In the genomic region with DNA sequence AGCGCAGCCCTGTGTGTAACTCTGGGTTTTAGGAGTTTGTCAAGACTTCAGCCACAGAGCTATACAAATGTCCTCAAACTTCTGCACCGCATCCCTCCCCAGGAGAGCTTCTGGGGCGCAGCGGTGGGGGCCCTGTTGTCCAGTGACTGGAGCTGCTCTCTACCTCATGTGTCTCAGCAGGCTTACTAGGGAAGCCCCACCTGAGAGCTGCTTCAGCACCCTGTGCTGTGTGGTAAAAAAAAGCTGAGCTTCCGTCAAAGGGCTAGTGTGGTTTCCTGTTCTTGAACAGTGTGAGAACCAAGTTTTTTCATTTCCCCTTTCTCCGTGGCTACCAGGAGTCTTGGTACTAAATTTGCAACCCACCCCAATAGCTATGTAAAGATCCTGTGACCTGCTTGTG, we compare ENCODE assay signal across 9 mouse cellular contexts. TPM values are rescaled to one million over a fixed set of nuclear protein-coding genes. Genes with fewer than 3 reads are reported as not detected.
A peak's percentile ranks its signal among the peaks of the same experiment; 100 is the strongest.
DNase-seq lines count a peak whose midpoint lies in the region; ATAC-seq lines count a peak whose summit lies in the region.
"Had no signal": no experiment of that assay in that cellular context is flagged by ENCODE, and none has a peak within 500 bp of the region (broad histone marks: within the 10 kb centered on the region; RNA-seq: fewer than 3 reads in every experiment).

No protein-coding gene starts in this region.

- peak overlapping the region; percentile 88 for H3K4me2 ChIP-seq in liver, embryonic 13.5 days
- no peak overlapping the region for H3K4me2 ChIP-seq in stomach, embryonic 14.5 days (replicated peaks; ENCODE audit: low read depth, low read length)
- H3K4me2 ChIP-seq in hindbrain, embryonic 14.5 days (replicated peaks): no peak overlapping the region
- H3K4me2 ChIP-seq: neural tube, embryonic 13.5 days had no signal

- H3K27me3 ChIP-seq in liver, embryonic 13.5 days: no peaks in the 10 kb centered on the region
- H3K27me3 ChIP-seq in stomach, embryonic 14.5 days (ENCODE audit: control insufficient read depth, insufficient read depth, low read length): no peaks in the 10 kb centered on the region
- no peaks in the 10 kb centered on the region for H3K27me3 ChIP-seq in hindbrain, embryonic 14.5 days (ENCODE audit: control insufficient read depth, insufficient read depth, low read length)
- H3K27me3 ChIP-seq: neural tube, embryonic 13.5 days had no signal

- intact Hi-C loops in heart, postnatal 25 days (cut with DNase I): loop anchor here (10.0 kb wide), 1 partner anchor 185 kb away; the partner anchor contains the start of gene Zfp710
- intact Hi-C loops in left cerebral cortex, postnatal 10 days (cut with DNase I): no loop called here

- no peak for ATAC-seq in liver, embryonic 13.5 days (ENCODE audit: low read depth)
- no peak for ATAC-seq in stomach, embryonic 14.5 days (ENCODE audit: insufficient number of reproducible peaks, insufficient read depth, low FRiP score, low read depth)
- ATAC-seq in hindbrain, embryonic 14.5 days (ENCODE audit: low FRiP score): no peak

- peaks cover 98% of the 10 kb centered on the region for H3K4me1 ChIP-seq in liver, embryonic 13.5 days (replicated peaks)
- peaks cover 38% of the 10 kb centered on the region for H3K4me1 ChIP-seq in stomach, embryonic 14.5 days (ENCODE audit: control insufficient read depth, insufficient read depth, low read length)
- peaks cover 27% of the 10 kb centered on the region for H3K4me1 ChIP-seq in hindbrain, embryonic 14.5 days (replicated peaks; ENCODE audit: control insufficient read depth, insufficient read depth, low read length)

- H3K27ac ChIP-seq in liver, embryonic 13.5 days: peak overlapping the region; percentile 100
- H3K27ac ChIP-seq in stomach, embryonic 14.5 days (ENCODE audit: low read length): peak overlapping the region; percentile 87
- H3K27ac ChIP-seq in hindbrain, embryonic 14.5 days: no peak overlapping the region
- H3K27ac ChIP-seq: neural tube, embryonic 13.5 days had no signal

- DNase-seq in heart, adult 8-10 months (ENCODE audit: low spot score): peak; percentile 49
- no peak for DNase-seq in heart, postnatal 25 days (ENCODE audit: low spot score)
- DNase-seq in brain, adult 2 months (ENCODE audit: low read depth, low spot score): peak; percentile 43
- DNase-seq in liver, embryonic 13.5 days: no peak
- DNase-seq in ovary, postnatal 14 days (ENCODE audit: low spot score): no peak
- DNase-seq in left cerebral cortex, postnatal 10 days (ENCODE audit: extremely low spot score in 1 of 2, low spot score in 2 of 2): no peak
- no peak for DNase-seq in hindbrain, embryonic 14.5 days (ENCODE audit: low spot score)

- 13% methylated on average over 6 of the region's 6 CpGs for WGBS in liver, embryonic 13.5 days (ENCODE audit: insufficient replicate concordance)
- WGBS in stomach, embryonic 14.5 days: 72% methylated on average over 6 of the region's 6 CpGs
- 81% methylated on average over 6 of the region's 6 CpGs for WGBS in hindbrain, embryonic 14.5 days

- peaks cover 40% of the 10 kb centered on the region for H3K36me3 ChIP-seq in liver, embryonic 13.5 days
- H3K36me3 ChIP-seq in stomach, embryonic 14.5 days (ENCODE audit: control insufficient read depth, insufficient read depth, low read length): peaks cover 11% of the 10 kb centered on the region; the same call in 1 of the 2 replicates
- peaks cover 20% of the 10 kb centered on the region for H3K36me3 ChIP-seq in hindbrain, embryonic 14.5 days (replicated peaks; ENCODE audit: control insufficient read depth, insufficient read depth)

- peak overlapping the region; percentile 52 for H3K4me3 ChIP-seq in liver, embryonic 13.5 days (replicated peaks)
- H3K4me3 ChIP-seq in stomach, embryonic 14.5 days (ENCODE audit: low read depth, low read length): no peak overlapping the region
- H3K4me3 ChIP-seq in hindbrain, embryonic 14.5 days (replicated peaks; ENCODE audit: low read length): no peak overlapping the region
- H3K4me3 ChIP-seq: neural tube, embryonic 13.5 days had no signal

- no peaks in the 10 kb centered on the region for H3K9me3 ChIP-seq in liver, embryonic 13.5 days (replicated peaks)
- no peaks in the 10 kb centered on the region for H3K9me3 ChIP-seq in stomach, embryonic 14.5 days (ENCODE audit: control insufficient read depth, low read depth, low read length)
- no peaks in the 10 kb centered on the region for H3K9me3 ChIP-seq in hindbrain, embryonic 14.5 days (ENCODE audit: control insufficient read depth, low read length)
- H3K9me3 ChIP-seq: neural tube, embryonic 13.5 days had no signal

- H3K9ac ChIP-seq in liver, embryonic 13.5 days: peak overlapping the region; percentile 83
- H3K9ac ChIP-seq in stomach, embryonic 14.5 days (replicated peaks; ENCODE audit: low read depth, low read length): no peak overlapping the region
- no peak overlapping the region for H3K9ac ChIP-seq in hindbrain, embryonic 14.5 days
- H3K9ac ChIP-seq: neural tube, embryonic 13.5 days had no signal

RNA-seq across cellular contexts. Expression of gene Cib1, which starts 22.9 kb away (rescaled TPM):
- total RNA-seq in heart, adult 8-10 months (2022): 10 to 100 TPM; 12.7 to 19.1 (median 16.5) TPM
- 10 to 100 TPM; 14.1 to 18.0 TPM for total RNA-seq in heart, postnatal 25 days (2021)
- 91.0 and 102 TPM in 2 replicates for polyA plus RNA-seq in liver, embryonic 13.5 days (2015; fragmentation: Nextera tagmentation; extraction: Ambion mirVana)
- polyA plus RNA-seq in stomach, embryonic 14.5 days (2014; fragmentation: Nextera tagmentation; extraction: Ambion mirVana): 108 and 112 TPM in 2 replicates
- 10 to 100 TPM; 19.4 to 21.2 TPM for total RNA-seq in left cerebral cortex, postnatal 10 days (2021)
- polyA plus RNA-seq in hindbrain, embryonic 14.5 days (2014; fragmentation: Nextera tagmentation; extraction: Ambion mirVana): 29.8 and 41.1 TPM in 2 replicates

RNA-seq across cellular contexts. Expression of gene Gdpgp1, which starts 23.0 kb away (rescaled TPM):
- 1 to 10 TPM; 1.7 to 2.1 (median 2.0) TPM for total RNA-seq in heart, adult 8-10 months (2022)
- 1 to 10 TPM; 1.4 to 1.8 TPM for total RNA-seq in heart, postnatal 25 days (2021)
- polyA plus RNA-seq in liver, embryonic 13.5 days (2015; fragmentation: Nextera tagmentation; extraction: Ambion mirVana): 2.4 and 3.0 TPM in 2 replicates
- 5.0 and 5.6 TPM in 2 replicates for polyA plus RNA-seq in stomach, embryonic 14.5 days (2014; fragmentation: Nextera tagmentation; extraction: Ambion mirVana)
- total RNA-seq in left cerebral cortex, postnatal 10 days (2021): 1 to 10 TPM; 6.0 to 7.0 TPM
- 3.4 and 3.8 TPM in 2 replicates for polyA plus RNA-seq in hindbrain, embryonic 14.5 days (2014; fragmentation: Nextera tagmentation; extraction: Ambion mirVana)

RNA-seq across cellular contexts. Expression of gene Sema4b, which starts 23.0 kb away (rescaled TPM):
- total RNA-seq in heart, adult 8-10 months (2022): 10 to 100 TPM; 10.9 to 14.0 (median 11.7) TPM
- total RNA-seq in heart, postnatal 25 days (2021): 10 to 100 TPM; 11.0 to 12.7 TPM
- 13.1 and 14.1 TPM in 2 replicates for polyA plus RNA-seq in liver, embryonic 13.5 days (2015; fragmentation: Nextera tagmentation; extraction: Ambion mirVana)
- 21.7 and 23.4 TPM in 2 replicates for polyA plus RNA-seq in stomach, embryonic 14.5 days (2014; fragmentation: Nextera tagmentation; extraction: Ambion mirVana)
- total RNA-seq in left cerebral cortex, postnatal 10 days (2021): 10 to 100 TPM; 23.5 to 23.7 TPM
- polyA plus RNA-seq in hindbrain, embryonic 14.5 days (2014; fragmentation: Nextera tagmentation; extraction: Ambion mirVana): 17.4 and 19.7 TPM in 2 replicates

RNA-seq across cellular contexts. Expression of gene Ttll13, which starts 36.5 kb away (rescaled TPM):
- total RNA-seq in heart, adult 8-10 months (2022): under 1 TPM; 0.19 to 0.72 (median 0.24) TPM
- total RNA-seq in heart, postnatal 25 days (2021): under 1 TPM; 0.28 to 0.52 TPM
- polyA plus RNA-seq in liver, embryonic 13.5 days (2015; fragmentation: Nextera tagmentation; extraction: Ambion mirVana): 0.23 and 0.72 TPM in 2 replicates
- 1.0 and 1.8 TPM in 2 replicates for polyA plus RNA-seq in stomach, embryonic 14.5 days (2014; fragmentation: Nextera tagmentation; extraction: Ambion mirVana)
- total RNA-seq in left cerebral cortex, postnatal 10 days (2021): 1 to 10 TPM; 1.3 to 2.2 TPM
- polyA plus RNA-seq in hindbrain, embryonic 14.5 days (2014; fragmentation: Nextera tagmentation; extraction: Ambion mirVana): 1.3 and 1.7 TPM in 2 replicates

RNA-seq across cellular contexts. Expression of gene Ngrn, which starts 51.3 kb away (rescaled TPM):
- total RNA-seq in heart, adult 8-10 months (2022): 10 to 100 TPM; 26.2 to 28.6 (median 27.2) TPM
- 10 to 100 TPM; 25.1 to 27.1 TPM for total RNA-seq in heart, postnatal 25 days (2021)
- polyA plus RNA-seq in liver, embryonic 13.5 days (2015; fragmentation: Nextera tagmentation; extraction: Ambion mirVana): 33.5 and 37.2 TPM in 2 replicates
- polyA plus RNA-seq in stomach, embryonic 14.5 days (2014; fragmentation: Nextera tagmentation; extraction: Ambion mirVana): 51.7 and 52.2 TPM in 2 replicates
- 10 to 100 TPM; 43.9 to 46.8 TPM for total RNA-seq in left cerebral cortex, postnatal 10 days (2021)
- 67.8 and 70.4 TPM in 2 replicates for polyA plus RNA-seq in hindbrain, embryonic 14.5 days (2014; fragmentation: Nextera tagmentation; extraction: Ambion mirVana)

Comparison
In these comparisons a context has a peak if more than half of its experiments do, and no peak if none do; other contexts are left out.
1. DNase-seq: peak in heart, adult 8-10 months (single experiment) and brain, adult 2 months (single experiment); none in heart, postnatal 25 days (single experiment), liver, embryonic 13.5 days (single experiment), ovary, postnatal 14 days (single experiment), left cerebral cortex, postnatal 10 days (0 of 2) and hindbrain, embryonic 14.5 days (single experiment).